Mouse (Mus musculus) bone marrow macrophage, adult 2 months (primary cell): ENCODE data around the gene Cox8b.

Experiments
- CTCF ChIP-seq: IDR thresholded peaks from 2 replicates; pipeline ENCODE4 v1.5.1; 2012; ENCODE audit warnings: low read depth, mild to moderate bottlenecking, low read length, moderate library complexity
- POLR2A ChIP-seq: IDR thresholded peaks from 2 replicates; pipeline ENCODE4 v1.6.1; 2012; ENCODE audit warnings: mild to moderate bottlenecking, low read depth, low read length, borderline replicate concordance

GRCm38 (mm10) chr7:140877364-140877763, 22.9 kb downstream of the Cox8b start:
- TF ChIP-seq CTCF (no peak), POLR2A (no peak)
